Mouse (Mus musculus) midbrain, embryonic 12.5 days (tissue): ENCODE results near the gene Bin2. TPM values are rescaled to one million over a fixed set of nuclear protein-coding genes. Genes with fewer than 3 reads are reported as not detected.

ENCODE experiments used
- ATAC-seq: fragments of 200-750 bp; cut with Nextera tagmentation; 2 replicates; pipeline ENCODE4 v1.8.0; 2017; ENCODE audit warnings: low read depth, moderate TSS enrichment, moderate library complexity; ENCODE audit not compliant: low FRiP score
- H3K27ac ChIP-seq: fragments of 300-500 bp; sonication (generic); replicated peaks from 2 replicates; pipeline ENCODE4 v1.5.1; 2016; ENCODE audit warnings: mild to moderate bottlenecking
- H3K27me3 ChIP-seq: fragments of 300-500 bp; sonication (generic); 2 replicates; pipeline ENCODE4 v1.6.1; 2016; ENCODE audit warnings: mild to moderate bottlenecking
- H3K36me3 ChIP-seq: fragments of 300-500 bp; sonication (generic); 2 replicates; pipeline ENCODE4 v1.6.1; 2016
- H3K4me1 ChIP-seq: fragments of 300-500 bp; sonication (generic); 2 replicates; pipeline ENCODE4 v1.6.1; 2016
- H3K4me2 ChIP-seq: fragments of 300-500 bp; sonication (generic); replicated peaks from 2 replicates; pipeline ENCODE4 v1.6.1; 2016; ENCODE audit warnings: mild to moderate bottlenecking, moderate library complexity
- H3K4me3 ChIP-seq: fragments of 300-500 bp; sonication (generic); 2 replicates; pipeline ENCODE4 v1.5.1; 2016; ENCODE audit warnings: mild to moderate bottlenecking
- H3K9ac ChIP-seq: fragments of 300-500 bp; sonication (generic); replicated peaks from 2 replicates; pipeline ENCODE4 v1.6.1; 2016; ENCODE audit warnings: mild to moderate bottlenecking, moderate library complexity
- H3K9me3 ChIP-seq: fragments of 300-500 bp; sonication (generic); 2 replicates; pipeline ENCODE4 v1.6.1; 2016; ENCODE audit warnings: mild to moderate bottlenecking
- WGBS: fragments of 180-500 bp; shearing (Covaris S2); methylation state at CpG from one replicate; pipeline ENCODE4 v1.1.7; 2016; 5-methylcytosine and 5-hydroxymethylcytosine counted together
- microRNA-seq: library from miRNA; unstranded; fragments of <30 nt; microRNA quantifications from one replicate; pipeline ENCODE4, GENCODE M21; 2017
- polyA plus RNA-seq: library from polyadenylated mRNA; unstranded; fragments of >200 nt; fragmentation: Nextera tagmentation; extraction: Ambion mirVana; gene quantifications from 2 replicates; pipeline ENCODE4 v1.2.1, GENCODE M21; 2016

Gene Bin2
- polyA plus RNA-seq, 1 experiment from 2014 or later: 3.4 TPM

- no peaks in the 10 kb centered on the region for H3K9me3 ChIP-seq
- H3K36me3 ChIP-seq: peaks cover 31% of the 10 kb centered on the region
- no peak overlapping the region for H3K27ac ChIP-seq
- H3K9ac ChIP-seq: no peak overlapping the region
- no peak for ATAC-seq
- H3K4me3 ChIP-seq: no peak overlapping the region
- H3K4me1 ChIP-seq: no peaks in the 10 kb centered on the region
- H3K27me3 ChIP-seq: no peaks in the 10 kb centered on the region
- no peak overlapping the region for H3K4me2 ChIP-seq
- WGBS: 85% methylated on average over 6 of the region's 6 CpGs
These were observed 76.5 kb downstream of the Bin2 start for GRCm38 (mm10) chr15:100592817-100593216.

Small RNAs within 50 kb of the gene (microRNA-seq; reads per million reads assigned to microRNA genes)
- not detected for gene Mir6961

Other genes with a start within 250 kb of the Bin2 start
- gene Gm5475, start 247.4 kb downstream of the Bin2 start, polyA plus RNA-seq: 0.11 and 0.14 TPM in 2 replicates
- 22.6 and 22.8 TPM in 2 replicates for gene Slc11a2, start 244.5 kb downstream of the Bin2 start, polyA plus RNA-seq
- 42.2 and 46.2 TPM in 2 replicates for gene Letmd1, start 200.5 kb downstream of the Bin2 start, polyA plus RNA-seq
- 37.1 and 41.9 TPM in 2 replicates for gene Csrnp2, start 174.1 kb downstream of the Bin2 start, polyA plus RNA-seq
- gene Tfcp2, start 117.5 kb downstream of the Bin2 start, polyA plus RNA-seq: 50.3 and 51.1 TPM in 2 replicates
- 32.4 and 34.4 TPM in 2 replicates for gene Pou6f1, start 69.6 kb downstream of the Bin2 start, polyA plus RNA-seq
- 187 and 192 TPM in 2 replicates for gene Dazap2, start 54.2 kb downstream of the Bin2 start, polyA plus RNA-seq
- 4.1 and 5.5 TPM in 2 replicates for gene Smagp, start 32.6 kb downstream of the Bin2 start, polyA plus RNA-seq
- gene Cela1, start 18.4 kb upstream of the Bin2 start, polyA plus RNA-seq: 0.97 and 1.4 TPM in 2 replicates
- gene Galnt6, start 59.8 kb upstream of the Bin2 start, polyA plus RNA-seq: 0.08 and 0.18 TPM in 2 replicates
- 13.1 and 16.0 TPM in 2 replicates for gene Slc4a8, start 92.2 kb upstream of the Bin2 start, polyA plus RNA-seq
- 20.5 and 23.5 TPM in 2 replicates for gene Scn8a, start 200.3 kb upstream of the Bin2 start, polyA plus RNA-seq